Mouse (Mus musculus) brain, embryonic 14.5 days (tissue): ENCODE measurements around the gene Rufy4.

ENCODE experiments used
- CTCF ChIP-seq: fragments of 200-500 bp; IDR thresholded peaks from 2 replicates; pipeline ENCODE4 v1.5.1; 2012; ENCODE audit warnings: inconsistent platforms, mild to moderate bottlenecking, moderate library complexity, borderline replicate concordance; ENCODE audit not compliant: insufficient read depth, insufficient read length; ENCODE audit errors: extremely low read depth
- POLR2A ChIP-seq: fragments of 200-500 bp; IDR thresholded peaks from 2 replicates; pipeline ENCODE4 v1.6.1; 2012; ENCODE audit warnings: mild to moderate bottlenecking, inconsistent platforms, borderline replicate concordance; ENCODE audit not compliant: poor library complexity, insufficient read depth, insufficient read length, severe bottlenecking; ENCODE audit errors: extremely low read depth

GRCm38 (mm10) chr1:74151091-74151490 lies 25.8 kb downstream of the Rufy4 start:
- no peak for TF ChIP-seq POLR2A
- no peak for TF ChIP-seq CTCF
